Mouse (Mus musculus) midbrain, embryonic 15.5 days (tissue): ENCODE data around the gene Cxcl13. TPM values are rescaled to one million over a fixed set of nuclear protein-coding genes. Genes with fewer than 3 reads are reported as not detected.

Experiments used
- ATAC-seq: fragments of 200-750 bp; cut with Nextera tagmentation; replicated peaks from 2 replicates; pipeline ENCODE4 v1.8.0; 2017; ENCODE audit warnings: moderate TSS enrichment
- H3K27ac ChIP-seq: fragments of 300-500 bp; sonication (generic); 2 replicates; pipeline ENCODE4 v1.5.1; 2015; ENCODE audit warnings: mild to moderate bottlenecking, inconsistent platforms
- H3K27me3 ChIP-seq: fragments of 300-500 bp; sonication (generic); replicated peaks from 2 replicates; pipeline ENCODE4 v1.6.1; 2015; ENCODE audit warnings: inconsistent platforms
- H3K36me3 ChIP-seq: fragments of 300-500 bp; sonication (generic); replicated peaks from 2 replicates; pipeline ENCODE4 v1.6.1; 2015; ENCODE audit warnings: inconsistent platforms
- H3K4me1 ChIP-seq: fragments of 300-500 bp; sonication (generic); 2 replicates; pipeline ENCODE4 v1.6.1; 2015; ENCODE audit warnings: inconsistent platforms
- H3K4me2 ChIP-seq: fragments of 300-500 bp; sonication (generic); 2 replicates; pipeline ENCODE4 v1.6.1; 2015; ENCODE audit warnings: inconsistent platforms, mild to moderate bottlenecking, moderate library complexity
- H3K4me3 ChIP-seq: fragments of 300-500 bp; sonication (generic); 2 replicates; pipeline ENCODE4 v1.5.1; 2015; ENCODE audit warnings: mild to moderate bottlenecking, inconsistent platforms
- H3K9ac ChIP-seq: fragments of 300-500 bp; sonication (generic); 2 replicates; pipeline ENCODE4 v1.6.1; 2015; ENCODE audit warnings: mild to moderate bottlenecking, inconsistent platforms
- H3K9me3 ChIP-seq: fragments of 300-500 bp; sonication (generic); 2 replicates; pipeline ENCODE4 v1.6.1; 2016; ENCODE audit warnings: inconsistent platforms
- WGBS: fragments of 180-500 bp; shearing (Covaris S2); methylation state at CpG from one replicate; pipeline ENCODE4 v1.1.7; 2015; ENCODE audit warnings: mixed read lengths; 5-methylcytosine and 5-hydroxymethylcytosine counted together
- polyA plus RNA-seq: library from polyadenylated mRNA; unstranded; fragments of >200 nt; fragmentation: Nextera tagmentation; extraction: Ambion mirVana; gene quantifications from 2 replicates; pipeline ENCODE4 v1.2.1, GENCODE M21; 2015

Gene Cxcl13
- polyA plus RNA-seq, 1 experiment from 2014 or later, result not detected

DNA sequence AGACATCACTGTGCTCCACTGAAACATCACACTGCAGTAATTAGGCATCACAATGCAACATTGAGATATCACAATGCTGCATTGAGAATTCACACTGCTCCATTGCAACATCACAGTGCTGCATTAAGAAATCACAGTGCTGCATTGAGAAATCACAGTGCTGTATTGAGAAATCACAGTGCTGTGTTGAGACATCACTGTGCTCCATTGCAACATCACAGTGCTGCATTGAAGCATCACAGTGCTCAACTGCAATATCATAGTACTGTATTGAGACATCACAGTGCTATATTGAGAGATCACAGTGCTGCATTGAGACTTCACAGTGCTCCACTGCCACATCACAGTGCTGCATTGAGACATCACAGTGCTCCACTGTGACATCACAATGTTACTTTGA, 46.6 kb downstream of the Cxcl13 start:
- ATAC-seq, result no peak
- no peaks in the 10 kb centered on the region for H3K9me3 ChIP-seq
- H3K27ac ChIP-seq, result no peak overlapping the region
- H3K36me3 ChIP-seq, result no peaks in the 10 kb centered on the region
- no peaks in the 10 kb centered on the region for H3K4me1 ChIP-seq
- no peaks in the 10 kb centered on the region for H3K27me3 ChIP-seq
- no peak overlapping the region for H3K4me3 ChIP-seq
- no peak overlapping the region for H3K4me2 ChIP-seq
- no peak overlapping the region for H3K9ac ChIP-seq

DNA sequence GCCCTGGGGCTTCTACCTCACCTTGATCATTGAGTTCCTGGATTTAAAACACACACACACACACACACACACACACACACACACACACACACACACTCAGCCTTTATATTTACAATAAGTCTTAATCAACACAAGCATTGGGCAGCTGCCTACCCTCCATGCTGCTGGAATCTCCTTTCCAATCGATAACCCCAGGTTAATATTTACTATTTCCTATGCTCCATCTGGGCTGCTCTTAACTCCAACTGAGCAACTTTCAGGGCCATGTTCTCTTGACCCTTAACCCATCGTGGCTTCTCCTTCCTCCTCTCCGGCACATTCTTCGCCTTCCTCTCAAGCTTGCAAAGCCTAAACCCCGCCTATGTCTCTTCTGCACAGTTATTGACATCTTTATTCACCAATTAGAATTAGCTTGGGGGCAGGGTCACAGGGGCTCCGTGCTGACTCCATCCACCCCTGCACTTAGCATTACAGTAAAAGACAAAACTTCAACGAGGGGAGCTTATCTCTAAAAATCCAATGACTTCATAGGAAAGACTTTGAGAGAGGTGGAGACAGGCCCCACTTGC, 51.6 kb downstream of the Cxcl13 start:
- H3K4me1 ChIP-seq, result no peaks in the 10 kb centered on the region
- no peak overlapping the region for H3K4me3 ChIP-seq
- WGBS, result 81% methylated on average over 7 of the region's 7 CpGs
- H3K4me2 ChIP-seq, result no peak overlapping the region
- no peaks in the 10 kb centered on the region for H3K9me3 ChIP-seq
- no peak overlapping the region for H3K27ac ChIP-seq
- no peak for ATAC-seq
- no peak overlapping the region for H3K9ac ChIP-seq
- no peaks in the 10 kb centered on the region for H3K36me3 ChIP-seq
- no peaks in the 10 kb centered on the region for H3K27me3 ChIP-seq

DNA sequence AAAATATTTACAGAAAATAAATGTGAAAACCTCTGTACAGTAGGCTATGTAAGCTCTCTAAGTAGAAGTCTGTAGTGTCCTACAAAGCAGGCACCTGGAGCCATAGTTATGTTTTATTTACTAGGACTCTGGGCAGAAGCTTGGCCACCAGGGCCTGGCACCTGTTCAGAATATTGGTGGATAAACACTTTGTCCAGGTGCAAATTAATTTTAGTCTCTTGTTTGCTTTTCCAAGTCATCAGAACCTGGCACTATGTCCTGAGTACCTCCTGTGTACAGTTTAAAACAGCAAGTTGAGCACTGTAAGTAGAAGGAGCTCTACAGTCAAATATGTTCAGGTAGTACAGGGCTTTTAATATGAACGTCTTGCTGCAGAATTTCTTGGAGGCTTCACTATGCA, 52.3 kb downstream of the Cxcl13 start:
- Histone ChIP-seq H3K27me3 (no peaks in the 10 kb centered on the region), H3K9me3 (no peaks in the 10 kb centered on the region), H3K4me2 (no peak overlapping the region), H3K9ac (no peak overlapping the region), H3K36me3 (no peaks in the 10 kb centered on the region), H3K4me1 (no peaks in the 10 kb centered on the region), H3K27ac (no peak overlapping the region), H3K4me3 (no peak overlapping the region)
- whole genome bisulfite sequencing, result 77% methylated on average over 1 of the region's 1 CpGs
- no peak for ATAC-seq

Other genes starting within 250 kb of the Cxcl13 start
- not detected in 2 replicates for gene Gm7978, start 220.8 kb upstream of the Cxcl13 start, polyA plus RNA-seq
- not detected in 2 replicates for gene Gm7982, start 214.9 kb upstream of the Cxcl13 start, polyA plus RNA-seq
- gene E330014E10Rik, start 181.0 kb upstream of the Cxcl13 start, polyA plus RNA-seq, result not detected in 2 replicates
- 14.6 and 16.4 TPM in 2 replicates for gene Cnot6l, start 207.2 kb downstream of the Cxcl13 start, polyA plus RNA-seq